Mouse (Mus musculus) ES-Bruce4 (cell line): ENCODE measurements around the gene Hnf1b. TPM values are rescaled to one million over a fixed set of nuclear protein-coding genes. Genes with fewer than 3 reads are reported as not detected.

Source experiments
- H3K27ac ChIP-seq: 2 replicates; pipeline ENCODE4 v1.5.1; 2012; ENCODE audit warnings: low read length, inconsistent platforms; ENCODE audit not compliant: insufficient read depth
- H3K27me3 ChIP-seq: 2 replicates; pipeline ENCODE4 v1.6.1; 2012; ENCODE audit warnings: mild to moderate bottlenecking, low read length, inconsistent platforms; ENCODE audit not compliant: control insufficient read depth, poor library complexity, insufficient read depth, severe bottlenecking
- H3K36me3 ChIP-seq: 2 replicates; pipeline ENCODE4 v1.6.1; 2012; ENCODE audit warnings: inconsistent platforms, mild to moderate bottlenecking, low read length, moderate library complexity; ENCODE audit not compliant: control insufficient read depth, poor library complexity, insufficient read depth, severe bottlenecking
- H3K4me1 ChIP-seq: one replicate; pipeline ENCODE4 v1.8.1; 2011; ENCODE audit warnings: low read length; ENCODE audit not compliant: control insufficient read depth, insufficient read depth
- H3K4me3 ChIP-seq: 2 replicates; pipeline ENCODE4 v1.5.1; 2011; ENCODE audit warnings: low read depth, mild to moderate bottlenecking, low read length
- H3K9ac ChIP-seq: 2 replicates; pipeline ENCODE4 v1.6.1; 2012; ENCODE audit warnings: low read depth, mild to moderate bottlenecking, inconsistent platforms; ENCODE audit not compliant: poor library complexity, severe bottlenecking
- H3K9me3 ChIP-seq: replicated peaks from 2 replicates; pipeline ENCODE4 v1.6.1; 2012; ENCODE audit warnings: mild to moderate bottlenecking, low read length, inconsistent platforms; ENCODE audit not compliant: control insufficient read depth, poor library complexity, insufficient read depth, severe bottlenecking
- CTCF ChIP-seq: IDR thresholded peaks from one replicate; pipeline ENCODE4 v1.8.1; 2011; ENCODE audit warnings: low read depth, low read length
- EP300 ChIP-seq: IDR thresholded peaks from 2 replicates; pipeline ENCODE4 v1.6.1; 2011; ENCODE audit warnings: low read depth, low read length; ENCODE audit not compliant: insufficient read depth
- POLR2A ChIP-seq: IDR thresholded peaks from one replicate; pipeline ENCODE4 v1.8.1; 2011; ENCODE audit warnings: low read length; ENCODE audit not compliant: insufficient read depth
- polyA plus RNA-seq: library from polyadenylated mRNA; stranded (reverse); fragments of >200 nt; gene quantifications from 2 replicates; pipeline ENCODE4 v1.2.4, GENCODE M21; 2011; ENCODE audit warnings: low read depth; ENCODE audit not compliant: missing spikeins, insufficient read depth, insufficient read length

Hnf1b gene
- polyA plus RNA-seq, 1 experiment, result 0.27 TPM

DNA sequence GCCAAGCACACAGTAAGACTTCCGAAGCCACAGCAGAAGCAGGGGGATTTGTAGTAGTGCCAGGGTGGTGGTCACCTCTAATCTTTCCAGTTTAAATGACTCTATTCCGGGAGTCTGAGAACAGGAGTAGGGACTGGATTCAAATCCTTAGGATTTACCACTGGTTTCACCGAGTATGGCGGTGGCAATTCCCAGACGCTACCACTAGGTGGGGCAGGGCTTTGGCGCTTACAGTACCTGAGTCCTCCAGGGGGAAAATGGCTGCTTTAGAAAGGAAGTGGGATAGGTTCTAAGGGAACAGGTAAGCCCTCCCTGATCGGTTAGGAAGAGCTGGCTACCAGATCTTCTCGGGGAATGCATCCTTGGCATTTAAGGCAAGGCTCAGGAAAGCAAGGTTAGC is 17.5 kb upstream of the Hnf1b start:
- H3K4me1 ChIP-seq, result no peaks in the 10 kb centered on the region
- H3K27ac ChIP-seq, result no peak overlapping the region
- no peaks in the 10 kb centered on the region for H3K9me3 ChIP-seq
- H3K27me3 ChIP-seq, result no peaks in the 10 kb centered on the region; the same call in 1 of the 2 replicates
- no peaks in the 10 kb centered on the region for H3K36me3 ChIP-seq
- no peak overlapping the region for H3K9ac ChIP-seq
- TF ChIP-seq CTCF, result peak; percentile 73
- TF ChIP-seq EP300, result no peak
- TF ChIP-seq POLR2A, result no peak
- H3K4me3 ChIP-seq, result no peak overlapping the region

DNA sequence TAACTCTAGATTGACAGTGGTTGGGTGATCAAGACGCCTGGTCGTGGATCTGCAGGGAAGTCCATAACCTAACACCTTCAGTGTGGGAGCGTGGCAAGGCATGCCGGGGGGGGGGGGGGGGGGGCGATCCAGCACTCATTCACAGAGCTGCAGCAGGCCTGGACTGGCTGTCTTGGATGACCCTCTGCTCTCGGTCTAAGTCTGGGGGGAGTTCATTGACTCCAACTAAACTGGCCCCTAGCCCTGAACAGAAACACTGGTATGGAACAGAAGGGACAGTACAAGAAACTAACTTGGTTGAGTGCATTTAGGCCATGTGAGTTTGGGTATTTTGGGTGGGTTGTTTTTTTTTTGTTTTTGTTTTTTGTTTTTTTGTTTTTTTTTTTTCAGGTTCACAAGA is 16.3 kb upstream of the Hnf1b start:
- Histone ChIP-seq H3K4me1 (no peaks in the 10 kb centered on the region), H3K36me3 (no peaks in the 10 kb centered on the region), H3K9me3 (no peaks in the 10 kb centered on the region), H3K9ac (no peak overlapping the region), H3K27me3 (no peaks in the 10 kb centered on the region; the same call in 1 of the 2 replicates), H3K4me3 (no peak overlapping the region), H3K27ac (no peak overlapping the region)
- no peak for TF ChIP-seq CTCF
- TF ChIP-seq EP300, result no peak
- TF ChIP-seq POLR2A, result no peak

DNA sequence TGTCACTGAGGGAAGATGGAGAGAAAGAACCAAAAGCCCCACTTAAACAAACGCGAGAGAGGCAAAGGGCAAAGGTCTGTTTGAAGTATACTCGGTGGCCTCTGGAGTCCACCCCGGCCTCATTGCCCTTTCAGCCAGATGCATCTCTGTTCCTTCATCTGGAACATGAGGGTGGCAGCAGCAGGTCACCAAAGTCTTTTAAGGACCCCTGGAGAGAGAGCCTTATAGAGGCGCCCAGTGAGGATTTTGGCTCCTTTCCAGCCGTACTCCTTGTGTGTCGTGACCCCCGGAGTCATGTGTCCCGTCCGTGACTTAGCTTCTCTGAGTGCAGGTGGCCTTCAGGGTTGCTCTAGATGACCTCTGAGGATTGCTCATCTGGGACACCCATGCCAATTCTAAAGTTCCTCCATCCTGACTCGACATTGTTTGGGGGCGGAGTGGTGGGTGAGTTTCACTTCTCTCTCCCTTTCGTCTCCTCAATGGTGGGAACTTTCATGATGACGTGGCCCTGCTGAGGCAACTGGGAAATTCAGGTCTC is 15.8 kb upstream of the Hnf1b start:
- no peaks in the 10 kb centered on the region for H3K36me3 ChIP-seq
- H3K9me3 ChIP-seq, result no peaks in the 10 kb centered on the region
- no peak for TF ChIP-seq POLR2A
- TF ChIP-seq CTCF, result no peak
- no peak for TF ChIP-seq EP300
- H3K27me3 ChIP-seq, result no peaks in the 10 kb centered on the region; the same call in 1 of the 2 replicates
- no peak overlapping the region for H3K4me3 ChIP-seq
- H3K4me1 ChIP-seq, result no peaks in the 10 kb centered on the region
- H3K9ac ChIP-seq, result no peak overlapping the region
- H3K27ac ChIP-seq, result no peak overlapping the region

DNA sequence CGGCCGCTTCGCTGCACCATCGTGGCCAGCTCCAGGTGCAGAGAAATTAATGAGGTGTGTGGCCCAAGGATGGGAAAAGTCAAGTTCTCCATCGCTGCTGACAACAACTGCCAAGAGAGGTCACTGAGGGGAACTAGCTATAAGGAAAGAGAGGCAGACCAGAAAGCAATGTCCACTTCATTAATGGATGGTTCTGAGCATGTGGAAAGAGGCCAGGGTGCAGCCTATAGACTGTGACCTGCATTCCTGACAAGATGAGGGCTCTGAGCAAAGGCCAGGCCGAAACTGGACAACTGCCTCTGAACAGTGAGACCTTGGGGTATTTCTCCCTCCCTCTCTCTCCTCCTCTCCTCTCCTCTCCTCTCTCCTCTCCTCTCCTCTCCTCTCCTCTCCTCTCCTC is 10.4 kb upstream of the Hnf1b start:
- Histone ChIP-seq H3K4me1 (no peaks in the 10 kb centered on the region), H3K9me3 (no peaks in the 10 kb centered on the region), H3K4me3 (no peak overlapping the region), H3K27ac (no peak overlapping the region), H3K36me3 (no peaks in the 10 kb centered on the region), H3K9ac (no peak overlapping the region), H3K27me3 (no peaks in the 10 kb centered on the region; the same call in 1 of the 2 replicates)
- TF ChIP-seq EP300 (no peak), POLR2A (no peak), CTCF (no peak)

DNA sequence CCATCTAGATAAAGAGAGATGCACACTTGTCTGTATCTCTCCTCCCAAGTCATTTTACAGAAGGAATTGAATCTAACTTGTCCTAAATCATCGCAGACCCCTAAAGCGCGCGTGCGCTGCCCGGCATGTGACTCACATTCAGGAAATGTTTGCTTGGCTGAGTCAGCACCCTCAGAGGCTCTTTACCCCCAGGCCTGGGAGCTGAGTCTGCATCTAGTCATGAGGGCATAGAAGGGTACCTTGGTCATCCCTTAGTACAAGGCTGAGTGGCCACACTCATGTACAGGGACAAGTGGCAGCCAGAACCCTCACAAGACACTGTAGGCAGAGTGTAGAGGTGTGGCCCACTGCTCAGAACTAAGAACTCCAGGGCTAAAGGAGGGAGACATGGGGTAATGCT is 6.3 kb upstream of the Hnf1b start:
- TF ChIP-seq POLR2A (no peak), EP300 (no peak), CTCF (no peak)
- no peaks in the 10 kb centered on the region for H3K9me3 ChIP-seq
- no peaks in the 10 kb centered on the region for H3K27me3 ChIP-seq
- no peaks in the 10 kb centered on the region for H3K36me3 ChIP-seq
- no peak overlapping the region for H3K27ac ChIP-seq
- no peak overlapping the region for H3K9ac ChIP-seq
- no peak overlapping the region for H3K4me3 ChIP-seq
- H3K4me1 ChIP-seq, result no peaks in the 10 kb centered on the region

DNA sequence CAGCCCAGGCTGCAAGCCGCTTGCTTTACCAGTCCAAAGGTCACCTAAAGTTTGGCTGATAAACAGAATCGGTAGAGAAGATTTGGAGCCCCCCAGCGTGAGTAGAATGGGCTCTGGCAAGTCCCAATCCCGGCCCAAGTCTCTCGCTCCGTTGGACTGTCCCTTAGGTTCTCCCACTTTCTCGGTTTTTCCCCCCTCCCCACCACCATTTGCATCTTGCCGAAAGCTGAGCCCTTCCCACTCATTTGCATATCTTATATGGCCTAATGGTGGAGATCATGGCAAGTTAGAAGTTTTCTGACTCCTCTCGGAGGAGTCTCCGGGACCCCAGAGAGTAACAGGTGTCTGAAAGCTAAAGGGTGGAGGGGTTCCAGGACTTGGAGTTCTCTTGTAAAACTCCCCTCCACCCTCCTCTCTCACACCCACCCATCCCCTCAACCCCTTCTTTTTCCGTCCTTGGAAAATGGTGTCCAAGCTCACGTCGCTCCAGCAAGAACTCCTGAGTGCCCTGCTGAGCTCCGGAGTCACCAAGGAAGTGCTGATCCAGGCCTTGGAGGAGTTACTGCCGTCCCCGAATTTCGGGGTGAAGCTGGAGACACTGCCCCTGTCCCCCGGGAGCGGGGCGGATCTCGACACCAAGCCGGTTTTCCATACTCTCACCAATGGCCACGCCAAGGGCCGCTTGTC is 866 bp downstream of the Hnf1b start:
- Histone ChIP-seq H3K27ac (no peak overlapping the region), H3K9me3 (no peaks in the 10 kb centered on the region), H3K27me3 (peaks cover 34% of the 10 kb centered on the region), H3K4me3 (peak overlapping the region; percentile 18), H3K9ac (0 out of 2 replicates have a peak overlapping the region, but pooled peaks have one; percentile 6), H3K36me3 (no peaks in the 10 kb centered on the region), H3K4me1 (no peaks in the 10 kb centered on the region)
- TF ChIP-seq CTCF, result no peak
- TF ChIP-seq POLR2A, result no peak
- TF ChIP-seq EP300, result no peak
